Mouse (Mus musculus) G1E (cell line): ENCODE measurements at regions not wholly inside any gene's neighbourhood (a gene's known extent, or its start where the extent isn't known, plus 50 kb on each side); places are given as distances from the start of the nearest gene placed in this dataset.

Source experiments
- ATAC-seq: 2 replicates; pipeline ENCODE4 v1.8.0; 2016; ENCODE audit warnings: mild to moderate bottlenecking; ENCODE audit not compliant: insufficient number of reproducible peaks, poor library complexity, low FRiP score, severe bottlenecking; ENCODE audit errors: extremely low read depth
- DNase-seq: peaks from one replicate; pipeline ENCODE4 v3.0.0; 2012; ENCODE audit warnings: low spot score
- H3K27me3 ChIP-seq: 2 replicates; pipeline ENCODE4 v1.6.1; 2012; ENCODE audit warnings: mild to moderate bottlenecking, low read length, inconsistent platforms; ENCODE audit not compliant: insufficient read depth
- H3K36me3 ChIP-seq: replicated peaks from 2 replicates; pipeline ENCODE3; 2012; ENCODE audit warnings: mild to moderate bottlenecking, inconsistent platforms
- H3K4me1 ChIP-seq: 2 replicates; pipeline ENCODE4 v1.6.1; 2012; ENCODE audit warnings: low read depth, low read length, inconsistent platforms, mixed read lengths; ENCODE audit not compliant: insufficient read depth
- H3K4me3 ChIP-seq: 2 replicates; pipeline ENCODE4 v1.5.1; 2012; ENCODE audit warnings: low read depth, mild to moderate bottlenecking, inconsistent platforms, low read length, moderate library complexity, mixed read lengths
- H3K9me3 ChIP-seq: replicated peaks from 2 replicates; pipeline ENCODE4 v1.6.1; 2012; ENCODE audit warnings: inconsistent platforms
- CTCF ChIP-seq: IDR thresholded peaks from 2 replicates; pipeline ENCODE4 v1.5.1; 2012; ENCODE audit warnings: low read depth, low read length, inconsistent platforms, mixed read lengths
- GATA1 ChIP-seq: IDR thresholded peaks from 2 replicates; pipeline ENCODE4 v1.6.1; 2012; ENCODE audit warnings: borderline replicate concordance, low read length, inconsistent platforms, mixed read lengths
- GATA2 ChIP-seq: IDR thresholded peaks from 2 replicates; pipeline ENCODE4 v1.6.1; 2012; ENCODE audit warnings: low read depth, low read length, inconsistent platforms, borderline replicate concordance
- POLR2AphosphoS5 ChIP-seq: IDR thresholded peaks from 2 replicates; pipeline ENCODE4 v1.6.1; 2012; ENCODE audit warnings: low read depth, low read length, inconsistent platforms; ENCODE audit not compliant: insufficient replicate concordance
- TAL1 ChIP-seq: conservative IDR thresholded peaks from 2 replicates; pipeline ENCODE4 v1.6.1; 2012; ENCODE audit warnings: low read depth, low read length, inconsistent platforms, mixed read lengths

- DNase-seq (no peak), ATAC-seq (no peak)
- no peaks in the 10 kb centered on the region for H3K36me3 ChIP-seq
- TF ChIP-seq GATA2: no peak
- TF ChIP-seq TAL1: no peak
- no peak for TF ChIP-seq CTCF
- TF ChIP-seq GATA1: no peak
- TF ChIP-seq POLR2AphosphoS5: no peak
- no peak overlapping the region for H3K4me3 ChIP-seq
- H3K27me3 ChIP-seq: peaks cover 17% of the 10 kb centered on the region
- no peaks in the 10 kb centered on the region for H3K4me1 ChIP-seq
- H3K9me3 ChIP-seq: no peaks in the 10 kb centered on the region
These were observed 483.3 kb upstream of the Adam5 start for GRCm38 (mm10) chr8:25307511-25307910.

- ATAC-seq (no peak), DNase-seq (no peak)
- no peak for TF ChIP-seq GATA1
- no peak for TF ChIP-seq POLR2AphosphoS5
- no peak for TF ChIP-seq CTCF
- TF ChIP-seq TAL1: no peak
- no peak for TF ChIP-seq GATA2
- Histone ChIP-seq H3K9me3 (no peaks in the 10 kb centered on the region), H3K4me1 (no peaks in the 10 kb centered on the region), H3K4me3 (no peak overlapping the region), H3K36me3 (no peaks in the 10 kb centered on the region), H3K27me3 (peaks cover 18% of the 10 kb centered on the region)
These were observed 482.8 kb upstream of the Adam5 start for GRCm38 (mm10) chr8:25306769-25307491.
